Mouse (Mus musculus) limb, embryonic 12.5 days (tissue): ENCODE results near the gene Srrm3. TPM values are rescaled to one million over a fixed set of nuclear protein-coding genes. Genes with fewer than 3 reads are reported as not detected.

Experiments used
- ATAC-seq: fragments of 200-750 bp; cut with Nextera tagmentation; 2 replicates; pipeline ENCODE4 v1.8.0; 2017; ENCODE audit warnings: low read depth, moderate TSS enrichment; ENCODE audit not compliant: insufficient number of reproducible peaks, insufficient read depth, low FRiP score, low TSS enrichment
- H3K27ac ChIP-seq: fragments of 300-500 bp; sonication (generic); 2 replicates; pipeline ENCODE4 v1.5.1; 2016; ENCODE audit warnings: mild to moderate bottlenecking, moderate library complexity
- H3K27me3 ChIP-seq: fragments of 300-500 bp; sonication (generic); 2 replicates; pipeline ENCODE4 v1.6.1; 2016; ENCODE audit warnings: mild to moderate bottlenecking, moderate library complexity
- H3K36me3 ChIP-seq: fragments of 300-500 bp; sonication (generic); 2 replicates; pipeline ENCODE4 v1.6.1; 2016; ENCODE audit warnings: mild to moderate bottlenecking, moderate library complexity
- H3K4me1 ChIP-seq: fragments of 300-500 bp; sonication (generic); replicated peaks from 2 replicates; pipeline ENCODE4 v1.6.1; 2016
- H3K4me2 ChIP-seq: fragments of 300-500 bp; sonication (generic); 2 replicates; pipeline ENCODE4 v1.6.1; 2016; ENCODE audit warnings: mild to moderate bottlenecking, moderate library complexity
- H3K4me3 ChIP-seq: fragments of 300-500 bp; sonication (generic); replicated peaks from 2 replicates; pipeline ENCODE4 v1.5.1; 2016; ENCODE audit warnings: mild to moderate bottlenecking
- H3K9ac ChIP-seq: fragments of 300-500 bp; sonication (generic); replicated peaks from 2 replicates; pipeline ENCODE4 v1.6.1; 2016; ENCODE audit warnings: mild to moderate bottlenecking, moderate library complexity
- H3K9me3 ChIP-seq: fragments of 300-500 bp; sonication (generic); 2 replicates; pipeline ENCODE4 v1.6.1; 2016; ENCODE audit warnings: mild to moderate bottlenecking, moderate library complexity
- whole genome bisulfite sequencing: fragments of 180-500 bp; shearing (Covaris S2); methylation state at CpG from one replicate; pipeline ENCODE4 v1.1.7; 2016; 5-methylcytosine and 5-hydroxymethylcytosine counted together
- polyA plus RNA-seq: library from polyadenylated mRNA; unstranded; fragments of >200 nt; fragmentation: Nextera tagmentation; extraction: Ambion mirVana; gene quantifications from 2 replicates; pipeline ENCODE4 v1.2.1, GENCODE M21; 2016

Srrm3 gene
- polyA plus RNA-seq, 1 experiment from 2014 or later: 0.43 TPM

GRCm38 (mm10) chr5:135847460-135847859, 40.8 kb downstream of the Srrm3 start:
- H3K27me3 ChIP-seq: peaks cover 55% of the 10 kb centered on the region
- no peak for ATAC-seq
- H3K4me3 ChIP-seq: no peak overlapping the region
- H3K9me3 ChIP-seq: peaks cover 5% of the 10 kb centered on the region
- WGBS: 68% methylated on average over 4 of the region's 4 CpGs
- no peaks in the 10 kb centered on the region for H3K36me3 ChIP-seq
- H3K27ac ChIP-seq: no peak overlapping the region
- H3K4me2 ChIP-seq: no peak overlapping the region
- peaks cover 19% of the 10 kb centered on the region for H3K4me1 ChIP-seq
- no peak overlapping the region for H3K9ac ChIP-seq

DNA sequence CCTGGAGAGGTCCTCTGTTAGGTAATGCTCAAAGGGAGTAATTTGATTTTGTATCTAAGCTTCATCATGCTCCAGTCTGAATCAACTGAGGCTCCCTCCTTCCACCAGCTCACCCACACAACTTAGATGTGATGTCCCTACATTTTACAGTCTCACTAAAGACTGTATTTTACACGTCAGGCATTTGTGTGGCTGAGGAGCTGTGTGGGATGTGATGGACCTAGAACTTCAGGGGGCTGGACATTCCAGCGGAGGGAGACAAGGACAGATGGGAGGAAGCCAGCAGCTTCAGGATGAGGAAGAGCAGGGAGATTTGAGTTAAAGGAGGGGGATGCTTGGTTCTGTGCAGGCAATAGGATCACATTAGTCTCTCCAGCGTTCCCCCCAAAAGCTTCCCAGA, 41.2 kb downstream of the Srrm3 start:
- no peaks in the 10 kb centered on the region for H3K36me3 ChIP-seq
- no peak overlapping the region for H3K9ac ChIP-seq
- whole genome bisulfite sequencing: 89% methylated on average over 3 of the region's 3 CpGs
- peaks cover 57% of the 10 kb centered on the region for H3K27me3 ChIP-seq
- no peak overlapping the region for H3K4me3 ChIP-seq
- no peak overlapping the region for H3K27ac ChIP-seq
- H3K9me3 ChIP-seq: peaks cover 5% of the 10 kb centered on the region
- no peak for ATAC-seq
- no peak overlapping the region for H3K4me2 ChIP-seq
- peaks cover 19% of the 10 kb centered on the region for H3K4me1 ChIP-seq

GRCm38 (mm10) chr5:135851024-135851423, 44.3 kb downstream of the Srrm3 start:
- ATAC-seq: peak; percentile 62; the same call in 1 of the 2 replicates

DNA sequence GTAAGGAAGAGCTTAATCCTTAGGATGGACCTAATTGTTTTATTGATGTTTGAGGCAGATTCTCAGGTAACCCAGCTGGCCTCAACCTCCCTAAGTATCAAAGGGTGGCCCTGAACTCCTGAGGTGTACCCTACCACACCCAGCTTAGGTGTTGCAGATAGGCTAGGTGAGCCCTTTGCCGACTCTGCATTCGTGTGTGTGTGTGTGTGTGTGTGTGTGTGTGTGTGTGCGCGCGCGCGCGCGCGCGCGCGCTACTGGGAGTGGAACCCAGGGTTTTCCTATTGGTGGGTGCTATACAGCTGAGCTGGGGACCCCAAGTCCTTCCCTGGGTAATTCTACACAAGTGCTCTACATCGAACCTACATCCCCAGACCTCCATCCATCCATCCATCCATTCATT, 44.8 kb downstream of the Srrm3 start:
- ATAC-seq: no peak

More at GRCm38 (mm10) chr5:135851024-135851423, 44.3 kb downstream of the Srrm3 start:
- no peak overlapping the region for H3K4me3 ChIP-seq
- no peaks in the 10 kb centered on the region for H3K36me3 ChIP-seq
- 2% methylated on average over 15 of the region's 15 CpGs for WGBS
- H3K27me3 ChIP-seq: peaks cover 84% of the 10 kb centered on the region
- H3K4me2 ChIP-seq: peak overlapping the region; percentile 19; the same call in 1 of the 2 replicates
- peaks cover 19% of the 10 kb centered on the region for H3K4me1 ChIP-seq
- no peak overlapping the region for H3K9ac ChIP-seq
- peaks cover 5% of the 10 kb centered on the region for H3K9me3 ChIP-seq
- no peak overlapping the region for H3K27ac ChIP-seq

GRCm38 (mm10) chr5:135852421-135852820, 45.7 kb downstream of the Srrm3 start:
- peak overlapping the region; percentile 15; the same call in 1 of the 2 replicates for H3K4me2 ChIP-seq
- H3K9me3 ChIP-seq: peaks cover 3% of the 10 kb centered on the region
- H3K4me1 ChIP-seq: peaks cover 25% of the 10 kb centered on the region
- ATAC-seq: no peak
- no peak overlapping the region for H3K27ac ChIP-seq
- H3K9ac ChIP-seq: no peak overlapping the region
- no peak overlapping the region for H3K4me3 ChIP-seq
- 4% methylated on average over 10 of the region's 10 CpGs for WGBS
- H3K36me3 ChIP-seq: no peaks in the 10 kb centered on the region
- peaks cover 95% of the 10 kb centered on the region for H3K27me3 ChIP-seq

More for the DNA sequence above, 44.8 kb downstream of the Srrm3 start:
- WGBS: 4% methylated on average over 14 of the region's 14 CpGs
- Histone ChIP-seq H3K36me3 (no peaks in the 10 kb centered on the region), H3K9ac (no peak overlapping the region), H3K27ac (no peak overlapping the region), H3K4me3 (no peak overlapping the region), H3K27me3 (peaks cover 88% of the 10 kb centered on the region), H3K4me1 (peaks cover 19% of the 10 kb centered on the region), H3K4me2 (peak overlapping the region; percentile 19; the same call in 1 of the 2 replicates), H3K9me3 (peaks cover 5% of the 10 kb centered on the region)

- H3K36me3 ChIP-seq: no peaks in the 10 kb centered on the region
- no peak overlapping the region for H3K27ac ChIP-seq
- 63% methylated on average over 7 of the region's 7 CpGs for WGBS
- H3K4me2 ChIP-seq: no peak overlapping the region
- H3K27me3 ChIP-seq: peaks cover 100% of the 10 kb centered on the region
- ATAC-seq: no peak
- H3K9ac ChIP-seq: no peak overlapping the region
- no peaks in the 10 kb centered on the region for H3K9me3 ChIP-seq
- peaks cover 25% of the 10 kb centered on the region for H3K4me1 ChIP-seq
- H3K4me3 ChIP-seq: no peak overlapping the region
Measured at GRCm38 (mm10) chr5:135853731-135854130, 47.0 kb downstream of the Srrm3 start.

GRCm38 (mm10) chr5:135855156-135855555, 48.5 kb downstream of the Srrm3 start:
- no peak overlapping the region for H3K27ac ChIP-seq
- peaks cover 95% of the 10 kb centered on the region for H3K27me3 ChIP-seq
- H3K4me2 ChIP-seq: no peak overlapping the region
- H3K9me3 ChIP-seq: no peaks in the 10 kb centered on the region
- no peaks in the 10 kb centered on the region for H3K36me3 ChIP-seq
- no peak overlapping the region for H3K4me3 ChIP-seq
- WGBS: under 1% methylated on average over 4 of the region's 4 CpGs
- no peak overlapping the region for H3K9ac ChIP-seq
- peaks cover 25% of the 10 kb centered on the region for H3K4me1 ChIP-seq
- ATAC-seq: no peak

DNA sequence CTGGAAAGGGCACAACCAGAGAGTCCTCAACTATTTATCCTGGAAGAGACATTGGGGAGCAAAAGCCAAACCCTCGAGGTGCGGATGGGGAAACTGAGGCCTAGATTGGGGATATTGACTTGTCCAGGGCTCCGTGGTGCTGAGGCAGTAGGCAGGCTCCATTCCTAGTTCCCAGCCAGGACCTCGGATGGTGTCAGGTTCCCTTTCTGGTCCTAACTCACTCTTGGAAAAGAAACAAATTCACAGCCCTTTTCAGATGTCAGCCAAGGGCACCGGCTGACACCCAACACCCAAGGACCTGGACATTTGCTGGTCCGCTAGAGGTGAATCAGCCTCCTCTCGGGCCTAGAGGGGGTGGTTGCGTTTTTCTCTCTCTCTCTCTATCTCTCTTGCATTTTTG, 60.0 kb downstream of the Srrm3 start:
- H3K27me3 ChIP-seq: peaks cover 96% of the 10 kb centered on the region
- 34% methylated on average over 8 of the region's 8 CpGs for WGBS
- no peak for ATAC-seq
- H3K9ac ChIP-seq: no peak overlapping the region
- H3K9me3 ChIP-seq: no peaks in the 10 kb centered on the region
- H3K4me2 ChIP-seq: no peak overlapping the region
- H3K27ac ChIP-seq: no peak overlapping the region
- H3K36me3 ChIP-seq: no peaks in the 10 kb centered on the region
- no peak overlapping the region for H3K4me3 ChIP-seq
- H3K4me1 ChIP-seq: peaks cover 17% of the 10 kb centered on the region

- WGBS: under 1% methylated on average over 86 of the region's 89 CpGs
- Histone ChIP-seq H3K9ac (peak overlapping the region; percentile 67), H3K9me3 (no peaks in the 10 kb centered on the region), H3K4me1 (peaks cover 19% of the 10 kb centered on the region), H3K4me3 (peak overlapping the region; percentile 51), H3K27ac (no peak overlapping the region), H3K36me3 (no peaks in the 10 kb centered on the region), H3K27me3 (peaks cover 95% of the 10 kb centered on the region), H3K4me2 (peak overlapping the region; percentile 90)
- no peak for ATAC-seq
Measured at GRCm38 (mm10) chr5:135867637-135868593, 61.2 kb downstream of the Srrm3 start.

DNA sequence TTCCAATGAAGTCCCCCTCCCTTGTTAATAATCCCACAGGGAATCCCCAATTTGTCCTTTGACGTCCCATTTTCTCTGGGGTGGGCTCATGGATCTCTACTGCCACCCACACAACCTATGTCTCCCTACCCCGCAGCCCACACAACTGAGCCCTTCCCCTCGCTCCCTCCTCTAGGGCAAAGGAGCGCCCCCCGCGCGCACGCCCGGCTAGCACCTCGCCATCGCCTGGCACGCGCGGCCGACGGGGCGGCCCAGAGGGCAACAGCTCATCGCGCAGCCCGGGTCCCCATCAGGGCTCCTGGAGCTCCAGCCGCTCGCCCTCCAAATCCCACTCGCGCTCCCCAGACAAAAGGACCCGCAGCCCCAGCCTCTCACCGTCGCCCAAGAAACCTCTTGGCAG, 62.0 kb downstream of the Srrm3 start:
- no peaks in the 10 kb centered on the region for H3K36me3 ChIP-seq
- ATAC-seq: no peak
- 2% methylated on average over 27 of the region's 27 CpGs for WGBS
- peak overlapping the region; percentile 51 for H3K4me3 ChIP-seq
- H3K4me1 ChIP-seq: peaks cover 22% of the 10 kb centered on the region
- H3K27ac ChIP-seq: no peak overlapping the region
- H3K9ac ChIP-seq: peak overlapping the region; percentile 67; the same call in 1 of the 2 replicates
- peaks cover 97% of the 10 kb centered on the region for H3K27me3 ChIP-seq
- peak overlapping the region; percentile 90 for H3K4me2 ChIP-seq
- H3K9me3 ChIP-seq: no peaks in the 10 kb centered on the region

DNA sequence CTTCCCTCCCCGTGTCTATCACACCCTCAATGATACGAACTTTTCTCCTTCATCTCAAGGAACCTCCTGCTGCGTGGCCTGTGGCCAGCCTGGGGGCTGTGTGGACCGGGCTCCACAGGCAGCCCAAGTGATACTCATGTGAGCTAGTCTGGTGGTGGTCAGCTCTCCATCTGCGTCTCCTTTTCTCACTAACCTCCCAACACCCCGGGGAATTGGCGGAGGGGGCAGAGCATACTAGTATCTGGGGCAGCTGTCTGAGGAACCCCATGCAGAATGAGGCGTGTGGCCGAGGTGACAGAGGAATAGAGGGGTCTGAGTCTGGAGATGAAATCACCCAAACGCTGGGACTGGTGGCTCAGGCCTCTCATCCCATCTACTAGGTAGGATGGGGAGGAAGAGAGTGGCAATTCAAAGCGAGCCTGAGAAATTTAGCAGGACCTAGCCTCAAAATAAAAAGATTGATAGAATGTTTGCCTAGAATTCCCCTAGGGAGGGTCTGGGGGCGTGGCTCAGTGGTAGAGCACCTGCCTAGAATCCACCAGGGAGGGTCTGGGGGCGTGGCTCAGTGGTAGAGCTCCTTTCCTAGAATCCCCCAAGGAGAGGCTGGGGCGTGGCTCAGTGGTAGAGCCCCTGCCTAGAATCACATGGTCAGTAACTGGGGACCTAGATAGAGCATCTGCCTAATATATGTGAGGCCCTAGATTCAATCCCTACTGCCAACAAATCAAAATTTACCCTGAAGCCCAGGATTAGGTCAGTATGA, 63.2 kb downstream of the Srrm3 start:
- Histone ChIP-seq H3K27ac (no peak overlapping the region), H3K4me3 (no peak overlapping the region), H3K4me1 (peaks cover 22% of the 10 kb centered on the region), H3K36me3 (no peaks in the 10 kb centered on the region), H3K4me2 (no peak overlapping the region), H3K9me3 (no peaks in the 10 kb centered on the region), H3K9ac (no peak overlapping the region), H3K27me3 (peaks cover 97% of the 10 kb centered on the region)
- 60% methylated on average over 14 of the region's 14 CpGs for WGBS
- ATAC-seq: no peak
